Mouse (Mus musculus) stomach, postnatal 0 days (tissue): Measurements from ENCODE around the gene Dnajc11.

ENCODE experiments used
- CTCF ChIP-seq: IDR thresholded peaks from 2 replicates; pipeline ENCODE4 v1.5.1; 2016; ENCODE audit warnings: antibody characterized with exemption, low read depth, mild to moderate bottlenecking, moderate library complexity
- EP300 ChIP-seq: optimal IDR thresholded peaks from 2 replicates; pipeline ENCODE3; 2016; ENCODE audit warnings: antibody characterized with exemption

DNA sequence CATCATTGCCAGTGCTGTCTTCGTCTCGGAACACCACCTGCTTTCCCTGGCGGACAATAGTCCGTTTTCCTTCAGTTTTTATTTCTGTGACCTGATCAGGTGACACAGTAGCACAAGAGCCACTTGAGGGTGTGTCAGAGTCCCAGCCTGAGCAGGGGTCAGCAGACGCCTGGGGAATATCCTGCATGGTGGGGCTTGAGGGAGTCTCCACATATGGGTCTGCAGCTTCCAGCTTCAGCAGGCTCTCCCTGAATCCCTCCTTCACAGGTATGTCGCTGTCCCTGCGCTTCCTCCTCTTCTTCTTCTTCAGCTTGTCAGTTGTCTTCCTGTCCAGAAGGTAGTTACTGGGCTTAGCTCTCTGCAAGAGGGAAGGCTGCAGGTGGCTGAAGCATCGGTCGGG lies 58.6 kb downstream of the Dnajc11 start:
- TF ChIP-seq EP300 (no peak), CTCF (no peak)
